Mouse (Mus musculus) embryonic facial prominence, embryonic 11.5 days (tissue): Measurements from ENCODE around the gene Tbl1x. TPM values are rescaled to one million over a fixed set of nuclear protein-coding genes. Genes with fewer than 3 reads are reported as not detected.

ENCODE experiments used
- ATAC-seq: fragments of 200-750 bp; cut with Nextera tagmentation; replicated peaks from 2 replicates; pipeline ENCODE4 v1.8.0; 2017; ENCODE audit warnings: low read depth; ENCODE audit not compliant: insufficient number of reproducible peaks, low FRiP score, low TSS enrichment
- DNase-seq: peaks from one replicate; pipeline ENCODE4 v3.0.0-alpha.2; 2015; ENCODE audit warnings: low spot score
- H3K27ac ChIP-seq: fragments of 300-500 bp; sonication (generic); replicated peaks from 2 replicates; pipeline ENCODE4 v1.5.1; 2014; ENCODE audit warnings: mild to moderate bottlenecking, low read depth, low read length, control low read depth
- H3K27me3 ChIP-seq: fragments of 300-500 bp; sonication (generic); 2 replicates; pipeline ENCODE4 v1.6.1; 2014; ENCODE audit warnings: mild to moderate bottlenecking, low read length, moderate library complexity, mixed read lengths; ENCODE audit not compliant: control insufficient read depth, insufficient read depth
- H3K36me3 ChIP-seq: fragments of 300-500 bp; sonication (generic); replicated peaks from 2 replicates; pipeline ENCODE4 v1.6.1; 2014; ENCODE audit warnings: low read depth, mild to moderate bottlenecking, low read length, moderate library complexity, mixed read lengths; ENCODE audit not compliant: control insufficient read depth, insufficient read depth
- H3K4me1 ChIP-seq: fragments of 300-500 bp; sonication (generic); 2 replicates; pipeline ENCODE4 v1.6.1; 2014; ENCODE audit warnings: low read length, mixed read lengths; ENCODE audit not compliant: control insufficient read depth, insufficient read depth
- H3K4me2 ChIP-seq: fragments of 300-500 bp; sonication (generic); 2 replicates; pipeline ENCODE4 v1.6.1; 2014; ENCODE audit warnings: low read depth, mild to moderate bottlenecking, control low read depth, low read length, moderate library complexity
- H3K4me3 ChIP-seq: fragments of 300-500 bp; sonication (generic); 2 replicates; pipeline ENCODE4 v1.5.1; 2014; ENCODE audit warnings: low read depth, low read length, control low read depth
- H3K9ac ChIP-seq: fragments of 300-500 bp; sonication (generic); replicated peaks from 2 replicates; pipeline ENCODE4 v1.6.1; 2014; ENCODE audit warnings: mild to moderate bottlenecking, control low read depth, low read length
- H3K9me3 ChIP-seq: fragments of 300-500 bp; sonication (generic); replicated peaks from 2 replicates; pipeline ENCODE4 v1.6.1; 2016; ENCODE audit warnings: mild to moderate bottlenecking, low read length, inconsistent platforms, mixed read lengths; ENCODE audit not compliant: control insufficient read depth
- WGBS: fragments of 180-500 bp; shearing (Covaris S2); extraction: QIAGEN DNeasy Blood & Tissue Kit; methylation state at CpG from one replicate; pipeline ENCODE4 v1.1.7; 2014; 5-methylcytosine and 5-hydroxymethylcytosine counted together
- polyA plus RNA-seq: library from polyadenylated mRNA; unstranded; fragments of >200 nt; fragmentation: Nextera tagmentation; extraction: Ambion mirVana; gene quantifications from 2 replicates; pipeline ENCODE4 v1.2.1, GENCODE M21; 2014

The Tbl1x gene
- 95.8 and 98.8 TPM in 2 replicates for polyA plus RNA-seq

- Histone ChIP-seq H3K4me1 (no peaks in the 10 kb centered on the region), H3K4me3 (peak within 1 kb of the TSS; percentile 65), H3K9me3 (no peaks in the 10 kb centered on the region), H3K27ac (peak within 1 kb of the TSS; percentile 94), H3K36me3 (no peaks in the 10 kb centered on the region), H3K9ac (peak within 1 kb of the TSS; percentile 85), H3K27me3 (no peaks in the 10 kb centered on the region), H3K4me2 (peak within 1 kb of the TSS; percentile 46)
- peak; percentile 83 for DNase-seq
- ATAC-seq, result peak; percentile 89
- 17% methylated on average over 36 of the region's 76 CpGs for WGBS
Measured at GRCm38 (mm10) chrX:77510371-77511300, at the start of gene Tbl1x. Gene Tbl1x, plus strand, starts transcription at chrX:77511013.

DNA sequence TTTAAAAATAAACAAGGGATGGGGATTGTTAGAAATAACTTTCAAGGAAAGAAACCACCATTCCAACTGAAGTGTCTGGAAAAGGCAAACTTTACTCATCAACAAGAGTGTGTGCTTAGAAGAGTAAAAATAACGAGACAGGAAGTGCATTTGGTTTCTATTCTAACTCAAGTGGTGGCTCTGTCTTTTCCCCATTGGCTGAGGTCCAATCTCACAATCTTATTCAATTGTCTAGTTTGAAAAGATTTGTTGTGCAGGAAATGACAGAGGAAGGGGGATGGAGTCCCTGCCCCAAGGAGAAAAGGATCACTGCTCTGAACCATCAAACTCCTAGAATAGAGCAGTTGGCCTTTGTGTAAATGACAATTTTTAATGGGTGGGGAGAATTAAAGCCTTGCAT lies 41.6 kb upstream of the Tbl1x start:
- no peak overlapping the region for H3K4me2 ChIP-seq
- H3K9ac ChIP-seq, result no peak overlapping the region
- H3K27ac ChIP-seq, result no peak overlapping the region
- H3K4me1 ChIP-seq, result no peaks in the 10 kb centered on the region
- DNase-seq, result no peak
- no peak for ATAC-seq
- H3K27me3 ChIP-seq, result no peaks in the 10 kb centered on the region
- no peak overlapping the region for H3K4me3 ChIP-seq
- 63% methylated on average over 1 of the region's 1 CpGs for WGBS
- H3K9me3 ChIP-seq, result no peaks in the 10 kb centered on the region
- no peaks in the 10 kb centered on the region for H3K36me3 ChIP-seq

GRCm38 (mm10) chrX:77472858-77473257 lies 38.0 kb upstream of the Tbl1x start:
- H3K9ac ChIP-seq, result no peak overlapping the region
- 81% methylated on average over 1 of the region's 1 CpGs for WGBS
- no peaks in the 10 kb centered on the region for H3K27me3 ChIP-seq
- H3K4me1 ChIP-seq, result no peaks in the 10 kb centered on the region
- ATAC-seq (no peak), DNase-seq (no peak)
- no peak overlapping the region for H3K4me2 ChIP-seq
- no peak overlapping the region for H3K27ac ChIP-seq
- no peak overlapping the region for H3K4me3 ChIP-seq
- no peaks in the 10 kb centered on the region for H3K36me3 ChIP-seq
- no peaks in the 10 kb centered on the region for H3K9me3 ChIP-seq

DNA sequence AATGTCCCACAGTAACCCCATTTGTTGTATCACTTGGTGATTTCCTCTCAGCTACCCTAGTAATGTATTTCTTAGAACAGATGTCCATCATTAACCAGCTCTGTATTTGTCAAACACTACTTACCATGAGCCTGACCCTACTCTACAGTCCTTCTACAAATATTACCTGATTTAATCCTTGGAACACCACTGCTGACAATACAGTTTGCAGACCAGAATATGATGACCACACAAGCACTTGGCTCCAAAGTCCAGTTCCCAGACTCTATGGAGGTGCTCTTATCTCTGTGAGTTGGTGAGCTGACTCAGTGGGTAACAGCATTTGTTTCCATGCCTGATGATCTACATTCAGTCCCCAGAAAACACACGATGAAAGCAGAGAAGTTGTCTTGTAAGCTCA lies 37.3 kb upstream of the Tbl1x start:
- H3K4me2 ChIP-seq, result no peak overlapping the region
- 97% methylated on average over 1 of the region's 1 CpGs for whole genome bisulfite sequencing
- H3K4me1 ChIP-seq, result no peaks in the 10 kb centered on the region
- no peaks in the 10 kb centered on the region for H3K36me3 ChIP-seq
- ATAC-seq, result no peak
- H3K4me3 ChIP-seq, result no peak overlapping the region
- no peak overlapping the region for H3K27ac ChIP-seq
- H3K27me3 ChIP-seq, result no peaks in the 10 kb centered on the region
- DNase-seq, result no peak
- H3K9ac ChIP-seq, result no peak overlapping the region
- H3K9me3 ChIP-seq, result no peaks in the 10 kb centered on the region

DNA sequence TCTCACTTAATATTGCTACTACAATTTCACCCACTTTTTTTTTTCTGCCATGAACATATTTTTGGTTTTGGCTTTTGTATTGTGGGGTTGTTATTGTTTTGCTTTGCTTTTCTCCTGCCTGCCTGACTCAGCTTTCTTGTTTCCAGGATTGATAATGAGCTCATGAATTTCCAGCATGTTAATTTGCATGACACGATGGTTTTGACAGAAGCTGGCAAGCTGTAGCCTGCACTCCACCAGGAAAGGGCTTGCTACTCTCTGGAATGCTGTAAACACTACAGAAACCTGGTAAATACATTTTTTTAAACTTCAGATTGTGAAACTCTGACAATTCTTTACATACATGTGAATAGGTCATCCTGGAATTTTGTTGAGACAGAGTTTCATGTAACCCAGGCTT lies 36.3 kb upstream of the Tbl1x start:
- no peaks in the 10 kb centered on the region for H3K9me3 ChIP-seq
- no peaks in the 10 kb centered on the region for H3K4me1 ChIP-seq
- H3K27me3 ChIP-seq, result no peaks in the 10 kb centered on the region
- H3K9ac ChIP-seq, result no peak overlapping the region
- ATAC-seq (no peak), DNase-seq (no peak)
- no peak overlapping the region for H3K27ac ChIP-seq
- 21% methylated on average over 1 of the region's 1 CpGs for WGBS
- H3K4me3 ChIP-seq, result no peak overlapping the region
- no peak overlapping the region for H3K4me2 ChIP-seq
- H3K36me3 ChIP-seq, result no peaks in the 10 kb centered on the region

DNA sequence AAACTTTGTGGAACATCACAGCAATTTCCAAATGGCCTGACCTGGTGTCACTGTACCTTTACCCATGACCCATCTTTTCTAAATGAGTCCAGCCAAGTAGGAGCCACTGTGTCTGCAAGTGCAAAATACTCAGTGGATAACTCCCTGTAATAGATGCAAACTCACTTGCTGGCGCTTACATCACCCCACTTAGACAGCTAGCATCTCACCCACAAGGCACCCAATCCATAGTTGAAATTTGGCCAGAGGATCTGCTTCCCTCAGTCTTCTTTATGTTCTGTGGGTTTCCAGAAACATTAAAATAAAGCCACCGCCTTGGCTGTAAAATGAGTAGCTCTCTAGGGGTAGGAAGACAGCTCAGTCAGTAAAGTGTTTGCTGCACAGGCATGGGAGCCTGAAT lies 33.3 kb upstream of the Tbl1x start:
- Histone ChIP-seq H3K9me3 (no peaks in the 10 kb centered on the region), H3K9ac (no peak overlapping the region), H3K4me3 (no peak overlapping the region), H3K4me2 (no peak overlapping the region), H3K27ac (no peak overlapping the region), H3K36me3 (no peaks in the 10 kb centered on the region), H3K27me3 (no peaks in the 10 kb centered on the region), H3K4me1 (no peaks in the 10 kb centered on the region)
- 68% methylated on average over 2 of the region's 2 CpGs for WGBS
- ATAC-seq, result no peak
- DNase-seq, result no peak

GRCm38 (mm10) chrX:77487922-77488799 lies 22.7 kb upstream of the Tbl1x start:
- Histone ChIP-seq H3K27me3 (no peaks in the 10 kb centered on the region), H3K4me3 (no peak overlapping the region), H3K4me2 (no peak overlapping the region), H3K9ac (no peak overlapping the region), H3K4me1 (no peaks in the 10 kb centered on the region), H3K36me3 (no peaks in the 10 kb centered on the region), H3K9me3 (no peaks in the 10 kb centered on the region), H3K27ac (no peak overlapping the region)
- DNase-seq (no peak), ATAC-seq (no peak)
- 72% methylated on average over 7 of the region's 7 CpGs for WGBS

GRCm38 (mm10) chrX:77490127-77490526 lies 20.7 kb upstream of the Tbl1x start:
- H3K9ac ChIP-seq, result no peak overlapping the region
- ATAC-seq (no peak), DNase-seq (no peak)
- no peak overlapping the region for H3K4me2 ChIP-seq
- no peak overlapping the region for H3K4me3 ChIP-seq
- WGBS, result 79% methylated on average over 1 of the region's 1 CpGs
- H3K36me3 ChIP-seq, result no peaks in the 10 kb centered on the region
- no peak overlapping the region for H3K27ac ChIP-seq
- no peaks in the 10 kb centered on the region for H3K27me3 ChIP-seq
- no peaks in the 10 kb centered on the region for H3K4me1 ChIP-seq
- no peaks in the 10 kb centered on the region for H3K9me3 ChIP-seq
